Mouse (Mus musculus) erythroblast, embryonic 14.5 days (primary cell): ENCODE results near the gene Afdn. TPM values are rescaled to one million over a fixed set of nuclear protein-coding genes. Genes with fewer than 3 reads are reported as not detected.

Source experiments
- H3K27me3 ChIP-seq: 2 replicates; pipeline ENCODE4 v1.6.1; 2012; ENCODE audit warnings: inconsistent platforms; ENCODE audit not compliant: control insufficient read depth
- H3K36me3 ChIP-seq: 2 replicates; pipeline ENCODE4 v1.6.1; 2012; ENCODE audit warnings: mild to moderate bottlenecking, inconsistent platforms; ENCODE audit not compliant: control insufficient read depth
- H3K4me1 ChIP-seq: 2 replicates; pipeline ENCODE4 v1.6.1; 2012; ENCODE audit warnings: inconsistent platforms; ENCODE audit not compliant: control insufficient read depth
- H3K4me3 ChIP-seq: replicated peaks from 2 replicates; pipeline ENCODE3; 2012; ENCODE audit warnings: moderate library complexity, mild to moderate bottlenecking, inconsistent platforms
- H3K9me3 ChIP-seq: 2 replicates; pipeline ENCODE4 v1.6.1; 2012; ENCODE audit warnings: low read length, inconsistent platforms, mixed read lengths; ENCODE audit not compliant: control insufficient read depth
- GATA1 ChIP-seq: IDR thresholded peaks from 2 replicates; pipeline ENCODE4 v1.6.1; 2012; ENCODE audit warnings: low read length, inconsistent platforms, mixed read lengths
- TAL1 ChIP-seq: IDR thresholded peaks from 3 replicates; pipeline ENCODE4 v1.6.1; 2012; ENCODE audit warnings: low read length, inconsistent platforms, mixed read lengths
- polyA plus RNA-seq: library from polyadenylated mRNA; stranded (reverse); fragments of >175 nt; gene quantifications from 2 replicates; pipeline ENCODE4 v1.2.3, GENCODE M21; 2012

The Afdn gene
- 0.04 TPM in 1 of 2 replicates, not detected in the other for polyA plus RNA-seq

- Histone ChIP-seq H3K27me3 (peaks cover 53% of the 10 kb centered on the region), H3K9me3 (no peaks in the 10 kb centered on the region), H3K4me3 (peak within 1 kb of the TSS; percentile 59), H3K4me1 (no peaks in the 10 kb centered on the region), H3K36me3 (no peaks in the 10 kb centered on the region)
- TF ChIP-seq GATA1 (no peak), TAL1 (no peak)
Observed at GRCm38 (mm10) chr17:13759853-13760627, at the start of gene Afdn. Afdn (plus strand) TSS chr17:13760539.

GRCm38 (mm10) chr17:13711173-13711572, 49.2 kb upstream of the Afdn start:
- no peaks in the 10 kb centered on the region for H3K4me1 ChIP-seq
- no peak for TF ChIP-seq TAL1
- TF ChIP-seq GATA1 = no peak
- H3K36me3 ChIP-seq = no peaks in the 10 kb centered on the region
- H3K4me3 ChIP-seq = no peak overlapping the region
- no peaks in the 10 kb centered on the region for H3K27me3 ChIP-seq
- H3K9me3 ChIP-seq = no peaks in the 10 kb centered on the region

GRCm38 (mm10) chr17:13712116-13712515, 48.2 kb upstream of the Afdn start:
- Histone ChIP-seq H3K36me3 (no peaks in the 10 kb centered on the region), H3K27me3 (no peaks in the 10 kb centered on the region), H3K9me3 (no peaks in the 10 kb centered on the region), H3K4me3 (no peak overlapping the region), H3K4me1 (no peaks in the 10 kb centered on the region)
- TF ChIP-seq GATA1 (no peak), TAL1 (no peak)

- TF ChIP-seq TAL1 = no peak
- TF ChIP-seq GATA1 = no peak
- Histone ChIP-seq H3K36me3 (no peaks in the 10 kb centered on the region), H3K4me1 (no peaks in the 10 kb centered on the region), H3K4me3 (no peak overlapping the region), H3K9me3 (no peaks in the 10 kb centered on the region), H3K27me3 (no peaks in the 10 kb centered on the region)
Observed at GRCm38 (mm10) chr17:13712518-13712917, 47.8 kb upstream of the Afdn start.

- H3K36me3 ChIP-seq = no peaks in the 10 kb centered on the region
- TF ChIP-seq TAL1 (no peak), GATA1 (no peak)
- H3K9me3 ChIP-seq = no peaks in the 10 kb centered on the region
- no peaks in the 10 kb centered on the region for H3K4me1 ChIP-seq
- H3K4me3 ChIP-seq = no peak overlapping the region
- no peaks in the 10 kb centered on the region for H3K27me3 ChIP-seq
Observed at GRCm38 (mm10) chr17:13714128-13714527, 46.2 kb upstream of the Afdn start.

GRCm38 (mm10) chr17:13714654-13715053, 45.7 kb upstream of the Afdn start:
- Histone ChIP-seq H3K9me3 (no peaks in the 10 kb centered on the region), H3K27me3 (no peaks in the 10 kb centered on the region), H3K4me3 (no peak overlapping the region), H3K36me3 (no peaks in the 10 kb centered on the region), H3K4me1 (no peaks in the 10 kb centered on the region)
- no peak for TF ChIP-seq TAL1
- TF ChIP-seq GATA1 = no peak

GRCm38 (mm10) chr17:13715511-13715910, 44.8 kb upstream of the Afdn start:
- no peak for TF ChIP-seq GATA1
- no peak for TF ChIP-seq TAL1

GRCm38 (mm10) chr17:13716336-13716735, 44.0 kb upstream of the Afdn start:
- H3K36me3 ChIP-seq = no peaks in the 10 kb centered on the region
- H3K27me3 ChIP-seq = no peaks in the 10 kb centered on the region
- H3K9me3 ChIP-seq = no peaks in the 10 kb centered on the region
- TF ChIP-seq TAL1 = no peak
- no peak for TF ChIP-seq GATA1
- H3K4me3 ChIP-seq = no peak overlapping the region
- H3K4me1 ChIP-seq = no peaks in the 10 kb centered on the region

More at GRCm38 (mm10) chr17:13715511-13715910, 44.8 kb upstream of the Afdn start:
- no peaks in the 10 kb centered on the region for H3K36me3 ChIP-seq
- no peak overlapping the region for H3K4me3 ChIP-seq
- H3K9me3 ChIP-seq = no peaks in the 10 kb centered on the region
- H3K4me1 ChIP-seq = no peaks in the 10 kb centered on the region
- H3K27me3 ChIP-seq = no peaks in the 10 kb centered on the region

- Histone ChIP-seq H3K27me3 (no peaks in the 10 kb centered on the region), H3K9me3 (no peaks in the 10 kb centered on the region), H3K4me1 (no peaks in the 10 kb centered on the region), H3K36me3 (no peaks in the 10 kb centered on the region), H3K4me3 (no peak overlapping the region)
- TF ChIP-seq TAL1 = no peak
- TF ChIP-seq GATA1 = no peak
Observed at GRCm38 (mm10) chr17:13717428-13717827, 42.9 kb upstream of the Afdn start.

GRCm38 (mm10) chr17:13720187-13720586, 40.2 kb upstream of the Afdn start:
- Histone ChIP-seq H3K9me3 (no peaks in the 10 kb centered on the region), H3K36me3 (no peaks in the 10 kb centered on the region), H3K27me3 (no peaks in the 10 kb centered on the region), H3K4me3 (no peak overlapping the region), H3K4me1 (no peaks in the 10 kb centered on the region)
- TF ChIP-seq TAL1 (no peak), GATA1 (no peak)
